Mouse (Mus musculus) neural tube, embryonic 15.5 days (tissue): ENCODE measurements around the gene H13. TPM values are rescaled to one million over a fixed set of nuclear protein-coding genes. Genes with fewer than 3 reads are reported as not detected.
"Not testable (repeated sequence)": the region's sequence is repeated elsewhere in the genome, so short reads cannot be mapped to it uniquely, and the experiment has no call there.

Experiments
- ATAC-seq: fragments of 200-750 bp; cut with Nextera tagmentation; 2 replicates; pipeline ENCODE4 v1.8.0; 2017; ENCODE audit warnings: mild to moderate bottlenecking, moderate TSS enrichment, moderate library complexity; ENCODE audit not compliant: low FRiP score
- H3K27ac ChIP-seq: fragments of 300-500 bp; sonication (generic); replicated peaks from 2 replicates; pipeline ENCODE4 v1.5.1; 2015; ENCODE audit warnings: mild to moderate bottlenecking, inconsistent platforms
- H3K27me3 ChIP-seq: fragments of 300-500 bp; sonication (generic); replicated peaks from 2 replicates; pipeline ENCODE4 v1.6.1; 2015; ENCODE audit warnings: inconsistent platforms
- H3K36me3 ChIP-seq: fragments of 300-500 bp; sonication (generic); 2 replicates; pipeline ENCODE4 v1.6.1; 2015; ENCODE audit warnings: inconsistent platforms
- H3K4me1 ChIP-seq: fragments of 300-500 bp; sonication (generic); 2 replicates; pipeline ENCODE4 v1.6.1; 2015; ENCODE audit warnings: inconsistent platforms
- H3K4me2 ChIP-seq: fragments of 300-500 bp; sonication (generic); 2 replicates; pipeline ENCODE4 v1.6.1; 2015; ENCODE audit warnings: inconsistent platforms, mild to moderate bottlenecking, moderate library complexity
- H3K4me3 ChIP-seq: fragments of 300-500 bp; sonication (generic); replicated peaks from 2 replicates; pipeline ENCODE4 v1.5.1; 2015; ENCODE audit warnings: mild to moderate bottlenecking, inconsistent platforms
- H3K9ac ChIP-seq: fragments of 300-500 bp; sonication (generic); replicated peaks from 2 replicates; pipeline ENCODE4 v1.6.1; 2015; ENCODE audit warnings: mild to moderate bottlenecking, inconsistent platforms
- H3K9me3 ChIP-seq: fragments of 300-500 bp; sonication (generic); replicated peaks from 2 replicates; pipeline ENCODE4 v1.6.1; 2016; ENCODE audit warnings: inconsistent platforms
- WGBS: fragments of 180-500 bp; shearing (Covaris S2); methylation state at CpG from one replicate; pipeline ENCODE4 v1.1.7; 2015; ENCODE audit warnings: mixed read lengths; 5-methylcytosine and 5-hydroxymethylcytosine counted together
- polyA plus RNA-seq: library from polyadenylated mRNA; unstranded; fragments of >200 nt; fragmentation: Nextera tagmentation; extraction: Ambion mirVana; gene quantifications from 2 replicates; pipeline ENCODE4 v1.2.1, GENCODE M21; 2015

The H13 gene
- polyA plus RNA-seq, 1 experiment from 2014 or later = 152 TPM

GRCm38 (mm10) chr2:152636246-152637005 is 32.8 kb upstream of the H13 start:
- Histone ChIP-seq H3K9ac (no peak overlapping the region), H3K27me3 (no peaks in the 10 kb centered on the region), H3K4me2 (no peak overlapping the region), H3K27ac (no peak overlapping the region), H3K4me3 (no peak overlapping the region), H3K9me3 (no peaks in the 10 kb centered on the region), H3K36me3 (no peaks in the 10 kb centered on the region), H3K4me1 (peaks cover 10% of the 10 kb centered on the region)
- WGBS = 75% methylated on average over 23 of the region's 23 CpGs
- ATAC-seq = no peak

DNA sequence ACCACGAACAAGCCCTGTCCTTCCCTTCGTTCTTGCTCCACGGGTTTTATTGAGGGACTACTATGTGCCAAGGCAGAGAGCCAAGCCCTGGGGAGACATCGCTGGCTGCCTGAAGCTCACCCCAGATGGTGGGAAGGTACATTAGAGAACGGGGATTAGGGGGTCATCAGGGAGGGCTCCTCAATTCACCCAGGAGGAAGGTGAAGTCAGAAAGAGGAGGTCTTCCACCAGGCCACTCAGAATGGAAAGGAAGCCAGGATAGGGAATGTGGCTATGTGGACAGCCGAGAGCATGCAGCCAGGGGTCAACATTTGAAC is 32.3 kb upstream of the H13 start:
- H3K9me3 ChIP-seq = no peaks in the 10 kb centered on the region
- WGBS = 76% methylated on average over 6 of the region's 6 CpGs
- H3K4me3 ChIP-seq = no peak overlapping the region
- no peak overlapping the region for H3K9ac ChIP-seq
- no peak for ATAC-seq
- no peak overlapping the region for H3K27ac ChIP-seq
- peaks cover 10% of the 10 kb centered on the region for H3K4me1 ChIP-seq
- H3K36me3 ChIP-seq = no peaks in the 10 kb centered on the region
- no peak overlapping the region for H3K4me2 ChIP-seq
- H3K27me3 ChIP-seq = no peaks in the 10 kb centered on the region

DNA sequence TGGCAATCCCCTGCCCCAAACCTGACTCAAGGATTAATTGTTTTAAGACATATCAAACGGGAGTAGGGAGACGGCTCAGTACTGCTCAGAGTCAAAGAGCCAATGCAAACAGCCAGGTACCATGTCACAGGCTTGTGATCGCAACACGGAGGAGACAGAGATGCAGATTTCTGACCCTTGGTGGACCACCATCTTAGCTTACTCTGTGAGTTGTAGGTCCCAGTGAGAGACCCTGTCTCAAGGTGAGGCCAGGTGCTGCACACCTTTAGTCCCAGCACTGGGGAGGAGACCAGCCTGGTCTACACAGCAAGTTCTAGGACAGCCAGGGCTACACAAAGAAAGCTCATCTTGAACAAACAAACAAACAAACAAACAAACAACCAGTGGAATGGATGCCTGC is 31.9 kb upstream of the H13 start:
- 87% methylated on average over 4 of the region's 4 CpGs for WGBS
- H3K27me3 ChIP-seq = no peaks in the 10 kb centered on the region
- no peaks in the 10 kb centered on the region for H3K9me3 ChIP-seq
- H3K4me3 ChIP-seq = no peak overlapping the region
- ATAC-seq = no peak
- H3K36me3 ChIP-seq = no peaks in the 10 kb centered on the region
- no peak overlapping the region for H3K4me2 ChIP-seq
- no peak overlapping the region for H3K27ac ChIP-seq
- no peak overlapping the region for H3K9ac ChIP-seq
- peaks cover 10% of the 10 kb centered on the region for H3K4me1 ChIP-seq

GRCm38 (mm10) chr2:152638865-152639264 is 30.4 kb upstream of the H13 start:
- Histone ChIP-seq H3K4me3 (no peak overlapping the region), H3K4me2 (no peak overlapping the region), H3K27me3 (no peaks in the 10 kb centered on the region), H3K9ac (no peak overlapping the region), H3K4me1 (peaks cover 7% of the 10 kb centered on the region), H3K36me3 (no peaks in the 10 kb centered on the region), H3K9me3 (no peaks in the 10 kb centered on the region), H3K27ac (no peak overlapping the region)
- WGBS = 55% methylated on average over 6 of the region's 6 CpGs
- ATAC-seq = no peak

GRCm38 (mm10) chr2:152639406-152640113 is 29.7 kb upstream of the H13 start:
- Histone ChIP-seq H3K36me3 (no peaks in the 10 kb centered on the region), H3K27ac (no peak overlapping the region), H3K9me3 (no peaks in the 10 kb centered on the region), H3K27me3 (no peaks in the 10 kb centered on the region), H3K4me2 (no peak overlapping the region), H3K4me1 (peaks cover 7% of the 10 kb centered on the region), H3K9ac (no peak overlapping the region), H3K4me3 (no peak overlapping the region)
- 15% methylated on average over 11 of the region's 11 CpGs for WGBS
- ATAC-seq = no peak

GRCm38 (mm10) chr2:152652901-152653620 is 16.2 kb upstream of the H13 start:
- no peak overlapping the region for H3K4me2 ChIP-seq
- H3K4me3 ChIP-seq = no peak overlapping the region
- H3K9me3 ChIP-seq = no peaks in the 10 kb centered on the region
- H3K9ac ChIP-seq = no peak overlapping the region
- H3K4me1 ChIP-seq = peaks cover 18% of the 10 kb centered on the region
- H3K27me3 ChIP-seq = no peaks in the 10 kb centered on the region
- 80% methylated on average over 10 of the region's 10 CpGs for WGBS
- H3K27ac ChIP-seq = no peak overlapping the region
- no peak for ATAC-seq
- H3K36me3 ChIP-seq = no peaks in the 10 kb centered on the region

DNA sequence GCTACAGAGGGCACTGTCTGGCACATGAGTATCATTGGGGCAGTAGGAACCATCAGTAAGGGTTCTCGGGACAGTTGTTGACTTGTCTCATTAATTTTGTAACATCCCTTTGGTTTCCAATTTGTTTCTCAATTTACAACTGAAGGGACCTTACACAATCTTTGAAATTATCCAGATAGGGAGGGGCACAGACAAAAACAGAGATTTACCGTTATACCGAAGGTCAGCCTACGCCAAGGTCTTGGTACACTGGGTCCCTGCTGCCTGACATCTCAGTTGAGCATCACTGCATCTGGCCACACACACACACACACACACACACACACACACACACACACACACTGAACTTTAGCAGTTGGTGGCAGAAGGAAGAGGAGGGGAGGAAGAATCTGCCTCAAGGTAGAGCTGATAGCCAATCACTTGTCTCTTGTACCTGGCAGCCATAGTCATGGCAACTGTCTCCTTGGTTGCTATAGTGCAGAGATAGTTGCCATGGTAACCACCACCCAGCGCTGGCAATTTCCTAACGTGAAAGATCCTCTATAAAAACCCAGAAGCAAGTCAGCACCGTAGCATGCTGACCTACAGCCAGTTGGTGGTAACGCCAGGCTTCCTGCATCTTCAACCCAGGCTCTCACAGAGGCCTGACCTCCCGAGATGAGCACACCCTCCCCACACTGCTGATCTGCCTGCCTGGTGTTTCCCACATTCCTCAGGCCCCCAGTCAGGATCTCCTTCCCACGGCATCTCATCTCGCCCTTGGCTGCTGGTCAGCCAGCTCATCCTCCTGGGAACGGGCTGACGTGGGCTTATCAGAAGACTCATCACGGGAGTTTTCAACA is 15.2 kb upstream of the H13 start:
- Histone ChIP-seq H3K27ac (peak overlapping the region; percentile 78), H3K9ac (no peak overlapping the region), H3K4me3 (no peak overlapping the region), H3K4me2 (peak overlapping the region; percentile 42), H3K27me3 (no peaks in the 10 kb centered on the region), H3K36me3 (no peaks in the 10 kb centered on the region), H3K9me3 (no peaks in the 10 kb centered on the region), H3K4me1 (peaks cover 18% of the 10 kb centered on the region)
- peak; percentile 94 for ATAC-seq
- 32% methylated on average over 14 of the region's 14 CpGs for WGBS

DNA sequence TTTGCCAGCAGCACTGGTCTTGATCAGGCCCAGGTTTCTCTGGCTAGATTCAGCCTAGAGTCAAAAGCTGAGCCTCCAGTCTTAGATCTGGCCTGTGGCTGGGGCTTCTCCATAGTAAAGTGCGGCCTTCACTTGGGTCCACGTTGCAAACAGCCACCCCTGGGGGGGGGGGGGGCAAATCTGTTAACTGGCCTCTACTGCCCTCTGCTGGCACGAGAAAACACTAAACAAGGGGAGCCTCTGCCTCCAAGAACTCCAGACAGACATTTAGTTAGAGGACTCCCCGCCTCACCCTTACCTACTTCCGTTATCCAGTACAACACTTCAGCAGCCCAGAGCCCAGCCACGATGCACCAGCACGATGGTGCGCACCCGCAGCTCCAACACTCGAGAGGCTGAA is 11.9 kb upstream of the H13 start:
- H3K27ac ChIP-seq = no peak overlapping the region
- H3K4me2 ChIP-seq = no peak overlapping the region
- WGBS = 68% methylated on average over 10 of the region's 10 CpGs
- H3K4me1 ChIP-seq = peaks cover 18% of the 10 kb centered on the region
- H3K4me3 ChIP-seq = no peak overlapping the region
- H3K9me3 ChIP-seq = no peaks in the 10 kb centered on the region
- no peaks in the 10 kb centered on the region for H3K36me3 ChIP-seq
- no peaks in the 10 kb centered on the region for H3K27me3 ChIP-seq
- ATAC-seq = no peak
- no peak overlapping the region for H3K9ac ChIP-seq

- no peak for ATAC-seq
- Histone ChIP-seq H3K27me3 (no peaks in the 10 kb centered on the region), H3K36me3 (no peaks in the 10 kb centered on the region), H3K9ac (no peak overlapping the region), H3K27ac (no peak overlapping the region), H3K4me2 (no peak overlapping the region), H3K4me3 (no peak overlapping the region), H3K4me1 (no peaks in the 10 kb centered on the region), H3K9me3 (no peaks in the 10 kb centered on the region)
- WGBS = 81% methylated on average over 6 of the region's 6 CpGs
Measured at GRCm38 (mm10) chr2:152661163-152661562, 8.1 kb upstream of the H13 start.

DNA sequence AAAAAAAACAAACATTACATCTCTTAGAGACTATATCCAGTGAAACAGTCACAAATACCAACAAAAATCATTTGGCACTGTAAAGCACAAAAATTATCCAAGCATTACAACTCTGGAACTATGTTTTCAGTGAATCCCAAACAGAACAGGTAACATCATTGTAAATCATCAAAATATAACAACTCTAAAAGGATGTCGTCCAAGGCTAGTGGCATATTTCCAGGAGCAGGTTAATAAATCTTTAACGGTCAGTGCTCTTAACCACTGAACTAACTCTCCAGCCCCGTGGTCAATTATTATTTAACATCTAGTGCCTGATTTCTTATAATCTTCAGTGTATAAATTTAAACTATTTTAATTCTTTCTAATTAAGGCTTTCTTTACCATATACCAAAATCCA is 3.1 kb upstream of the H13 start:
- not testable (repeated sequence) for ATAC-seq, H3K4me2 ChIP-seq, H3K9ac ChIP-seq, H3K27me3 ChIP-seq, H3K4me1 ChIP-seq, H3K9me3 ChIP-seq, H3K36me3 ChIP-seq, H3K27ac ChIP-seq, H3K4me3 ChIP-seq
- 79% methylated on average over 3 of the region's 3 CpGs for WGBS

GRCm38 (mm10) chr2:152669639-152670484 is 601 bp downstream of the H13 start:
- WGBS = under 1% methylated on average over 43 of the region's 46 CpGs
- H3K36me3 ChIP-seq = peaks cover 10% of the 10 kb centered on the region
- peak overlapping the region; percentile 97 for H3K4me3 ChIP-seq
- no peaks in the 10 kb centered on the region for H3K27me3 ChIP-seq
- ATAC-seq = peak; percentile 82
- peaks cover 40% of the 10 kb centered on the region for H3K4me1 ChIP-seq
- peak overlapping the region; percentile 92 for H3K4me2 ChIP-seq
- no peaks in the 10 kb centered on the region for H3K9me3 ChIP-seq
- H3K27ac ChIP-seq = peak overlapping the region; percentile 98
- peak overlapping the region; percentile 99 for H3K9ac ChIP-seq
